Mouse (Mus musculus): ENCODE measurements around the gene Ccdc97.

- no peak for TF ChIP-seq CTCF (IDR thresholded peaks at IDR 0.05)
- no peak for TF ChIP-seq EP300 (IDR thresholded peaks at IDR 0.05)
These were observed 16.1 kb upstream of the Ccdc97 start for GRCm38 (mm10) chr7:25734991-25735390.
